Mouse (Mus musculus) liver, embryonic 14.5 days (tissue): Measurements from ENCODE around the gene Vmn1r196. TPM values are rescaled to one million over a fixed set of nuclear protein-coding genes. Genes with fewer than 3 reads are reported as not detected.
"Not testable (repeated sequence)": the region's sequence is repeated elsewhere in the genome, so short reads cannot be mapped to it uniquely, and the experiment has no call there.

Source experiments
- ATAC-seq: fragments of 200-750 bp; cut with Nextera tagmentation; 2 replicates; pipeline ENCODE4 v1.8.0; 2017; ENCODE audit warnings: moderate number of reproducible peaks, mild to moderate bottlenecking, moderate library complexity; ENCODE audit not compliant: insufficient read depth
- DNase-seq, 3 experiments: peaks; one replicate each; pipeline ENCODE4 v3.0.0-alpha.2; 2012 to 2013; ENCODE audit warnings: low read depth in 3 of 3, low spot score in 3 of 3
- H3K27ac ChIP-seq: fragments of 300-500 bp; sonication (generic); 2 replicates; pipeline ENCODE4 v1.5.1; 2014; ENCODE audit warnings: moderate library complexity, mild to moderate bottlenecking, control low read depth, inconsistent platforms
- H3K27me3 ChIP-seq: fragments of 300-500 bp; sonication (generic); 2 replicates; pipeline ENCODE4 v1.6.1; 2014; ENCODE audit warnings: mild to moderate bottlenecking, low read length, moderate library complexity; ENCODE audit not compliant: control insufficient read depth, insufficient read depth
- H3K36me3 ChIP-seq: fragments of 300-500 bp; sonication (generic); replicated peaks from 2 replicates; pipeline ENCODE4 v1.6.1; 2014; ENCODE audit warnings: low read depth; ENCODE audit not compliant: control insufficient read depth, insufficient read depth
- H3K4me1 ChIP-seq, 2 experiments: fragments of 200-500 bp in 1 of 2; fragments of 300-500 bp in 1 of 2; sonication (generic) in 1 of 2; replicated peaks; 2 replicates each; pipeline ENCODE4 v1.6.1; 2012 to 2014; ENCODE audit warnings: antibody characterized with exemption in 1 of 2, inconsistent platforms in 1 of 2, low read length in 1 of 2; ENCODE audit not compliant: control insufficient read depth in 2 of 2, insufficient read depth in 2 of 2
- H3K4me2 ChIP-seq: fragments of 300-500 bp; sonication (generic); 2 replicates; pipeline ENCODE4 v1.6.1; 2014; ENCODE audit warnings: low read depth, mild to moderate bottlenecking, control low read depth, moderate library complexity
- H3K4me3 ChIP-seq, 2 experiments: fragments of 200-500 bp in 1 of 2; fragments of 300-500 bp in 1 of 2; sonication (generic) in 1 of 2; 2 replicates each; pipeline ENCODE4 v1.5.1; 2012 to 2014; ENCODE audit warnings: low read depth in 2 of 2, low read length in 2 of 2, mild to moderate bottlenecking in 2 of 2, control low read depth in 1 of 2, inconsistent platforms in 1 of 2, moderate library complexity in 1 of 2; ENCODE audit not compliant: insufficient read depth in 1 of 2
- H3K9ac ChIP-seq: fragments of 300-500 bp; sonication (generic); replicated peaks from 2 replicates; pipeline ENCODE4 v1.6.1; 2014; ENCODE audit warnings: mild to moderate bottlenecking, control low read depth, moderate library complexity
- H3K9me3 ChIP-seq: fragments of 300-500 bp; sonication (generic); 2 replicates; pipeline ENCODE4 v1.6.1; 2016; ENCODE audit warnings: low read length, mixed read lengths; ENCODE audit not compliant: control insufficient read depth
- CTCF ChIP-seq: IDR thresholded peaks from 2 replicates; pipeline ENCODE4 v1.5.1; 2016; ENCODE audit warnings: antibody characterized with exemption, low read depth, control low read depth
- EP300 ChIP-seq: IDR thresholded peaks from 2 replicates; pipeline ENCODE4 v1.6.1; 2016; ENCODE audit warnings: antibody characterized with exemption, low read depth
- WGBS: fragments of 180-500 bp; shearing (Covaris S2); extraction: QIAGEN DNeasy Blood & Tissue Kit; methylation state at CpG from one replicate; pipeline ENCODE4 v1.1.7; 2014; ENCODE audit not compliant: insufficient replicate concordance; 5-methylcytosine and 5-hydroxymethylcytosine counted together
- polyA plus RNA-seq, 2 experiments: library from polyadenylated mRNA; depleted of rRNA in 1 of 2; stranded (reverse) in 1 of 2; unstranded in 1 of 2; fragments of >200 nt; fragmentation: Nextera tagmentation in 1 of 2; extraction: Ambion mirVana in 1 of 2; gene quantifications; 2 replicates each; pipeline versions ENCODE4 v1.2.1 to v1.2.3; 2012 to 2014

The Vmn1r196 gene
- polyA plus RNA-seq (2012; rRNA removed) (not detected in 2 replicates), polyA plus RNA-seq (2014; fragmentation: Nextera tagmentation; extraction: Ambion mirVana) (not detected in 2 replicates)

DNA sequence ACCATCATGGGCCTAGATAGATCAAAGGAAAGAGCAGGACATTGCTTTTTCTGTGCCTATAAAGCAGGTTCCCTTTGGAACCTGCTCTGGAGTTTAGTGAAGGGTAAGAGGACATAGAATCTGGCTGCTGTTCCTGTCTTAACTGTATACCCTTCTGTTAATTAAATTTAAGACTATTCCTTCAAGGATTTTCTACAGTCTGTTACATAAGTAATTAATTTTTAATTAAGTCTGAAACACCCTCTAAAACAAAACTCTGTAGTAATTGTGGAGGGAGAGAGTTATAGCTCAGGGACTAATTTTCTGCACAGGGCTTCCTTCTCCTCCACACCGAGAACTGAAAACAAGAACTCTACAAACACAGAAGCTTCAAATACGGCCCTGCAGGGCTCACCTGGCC, at the start of gene Vmn1r196:
Gene Vmn1r196 (plus strand): TSS at position 301 of the 400 bp plus-strand sequence.
- Histone ChIP-seq H3K4me2 (no peak within 1 kb of the TSS), H3K36me3 (no peaks in the 10 kb centered on the region), H3K27ac (no peak within 1 kb of the TSS), H3K4me1 (no peaks in the 10 kb centered on the region), H3K4me3 (no peak within 1 kb of the TSS), H3K9me3 (no peaks in the 10 kb centered on the region), H3K27me3 (no peaks in the 10 kb centered on the region), H3K9ac (no peak within 1 kb of the TSS)
- ATAC-seq (no peak), DNase-seq (no peak)
- 50% methylated on average over 2 of the region's 2 CpGs for WGBS
- no peak for TF ChIP-seq EP300
- TF ChIP-seq CTCF: no peak

GRCm38 (mm10) chr13:22243915-22244314, 45.8 kb upstream of the Vmn1r196 start, which contains the start of gene Vmn1r194:
Vmn1r194 (plus strand) TSS chr13:22244215.
- no peak for DNase-seq
- Histone ChIP-seq H3K4me2 (no peak within 1 kb of the TSS), H3K4me3 (no peak within 1 kb of the TSS), H3K4me1 (no peaks in the 10 kb centered on the region), H3K27me3 (no peaks in the 10 kb centered on the region), H3K36me3 (no peaks in the 10 kb centered on the region), H3K27ac (no peak within 1 kb of the TSS), H3K9me3 (no peaks in the 10 kb centered on the region), H3K9ac (no peak within 1 kb of the TSS)
- no peak for ATAC-seq
- WGBS: 12% methylated on average over 1 of the region's 1 CpGs
- TF ChIP-seq CTCF (no peak), EP300 (no peak)

DNA sequence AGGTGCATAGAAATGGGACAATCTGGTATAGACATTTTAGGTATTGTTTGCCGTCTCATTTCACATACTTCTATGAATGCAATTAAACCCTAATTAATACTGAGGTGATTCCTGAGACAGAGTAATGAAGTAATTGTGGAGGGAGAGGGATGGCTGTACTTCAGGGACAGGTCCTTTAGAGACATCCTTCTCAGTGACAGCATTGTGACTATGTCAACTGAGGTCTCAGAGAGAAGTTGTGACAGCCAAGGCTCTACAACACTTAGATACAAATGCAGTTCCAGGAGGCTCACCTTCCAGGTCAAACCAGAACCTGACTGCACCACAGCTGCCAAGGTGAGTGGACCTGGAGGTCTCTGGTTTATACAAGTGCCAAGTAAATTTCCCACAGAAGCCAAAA, 19.5 kb upstream of the Vmn1r196 start, which contains the start of gene Vmn1r195:
Gene Vmn1r195 (plus strand): TSS at position 301 of the 400 bp plus-strand sequence.
- H3K9ac ChIP-seq, ATAC-seq, H3K36me3 ChIP-seq, H3K4me2 ChIP-seq, H3K27ac ChIP-seq, H3K27me3 ChIP-seq, H3K9me3 ChIP-seq, H3K4me1 ChIP-seq, H3K4me3 ChIP-seq, DNase-seq: not testable (repeated sequence)
- WGBS: 71% methylated on average over 1 of the region's 1 CpGs

- no peak for ATAC-seq
- Histone ChIP-seq H3K9ac (no peak overlapping the region), H3K27me3 (no peaks in the 10 kb centered on the region), H3K9me3 (no peaks in the 10 kb centered on the region), H3K36me3 (no peaks in the 10 kb centered on the region), H3K4me3 (no peak overlapping the region), H3K4me1 (no peaks in the 10 kb centered on the region), H3K4me2 (no peak overlapping the region), H3K27ac (no peak overlapping the region)
- WGBS: 27% methylated on average over 2 of the region's 2 CpGs
- no peak for DNase-seq
- TF ChIP-seq CTCF (no peak), EP300 (no peak)
Measured at GRCm38 (mm10) chr13:22271721-22272120, 18.0 kb upstream of the Vmn1r196 start.

GRCm38 (mm10) chr13:22284578-22284977, 5.1 kb upstream of the Vmn1r196 start:
- no peaks in the 10 kb centered on the region for H3K4me1 ChIP-seq
- DNase-seq: no peak
- no peaks in the 10 kb centered on the region for H3K9me3 ChIP-seq
- no peak for ATAC-seq
- no peaks in the 10 kb centered on the region for H3K36me3 ChIP-seq
- no peak overlapping the region for H3K9ac ChIP-seq
- H3K27me3 ChIP-seq: no peaks in the 10 kb centered on the region
- WGBS: 35% methylated on average over 2 of the region's 2 CpGs
- H3K4me2 ChIP-seq: no peak overlapping the region
- TF ChIP-seq EP300 (no peak), CTCF (no peak)
- H3K4me3 ChIP-seq: no peak overlapping the region
- no peak overlapping the region for H3K27ac ChIP-seq

DNA sequence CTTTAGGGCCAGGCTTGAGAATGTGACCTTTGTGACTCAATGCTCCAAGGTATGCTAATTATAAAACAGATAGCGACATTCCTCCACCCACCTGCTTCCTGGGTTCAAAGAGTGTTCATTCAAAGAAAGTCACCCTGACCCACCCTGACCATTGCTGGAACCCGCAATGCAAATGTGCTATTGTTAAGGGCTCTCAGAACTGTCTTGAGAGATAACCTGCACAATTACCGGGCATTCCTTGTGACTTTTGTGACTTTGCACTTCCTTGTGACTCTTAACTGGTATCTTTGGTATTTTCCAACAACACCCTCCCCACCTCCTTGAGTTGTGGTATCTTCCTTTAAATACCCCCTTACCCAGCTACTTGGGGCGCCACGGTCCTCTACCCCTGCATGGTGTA, 18.4 kb downstream of the Vmn1r196 start:
- H3K4me3 ChIP-seq, H3K9ac ChIP-seq, H3K27ac ChIP-seq, H3K4me2 ChIP-seq, H3K9me3 ChIP-seq, H3K4me1 ChIP-seq, ATAC-seq, H3K27me3 ChIP-seq, DNase-seq, H3K36me3 ChIP-seq: not testable (repeated sequence)
- WGBS: 63% methylated on average over 5 of the region's 5 CpGs
